Mouse (Mus musculus) layer of hippocampus, adult 2 months (tissue): ENCODE measurements at regions not wholly inside any gene's neighbourhood (a gene's known extent, or its start where the extent isn't known, plus 50 kb on each side); places are given as distances from the start of the nearest gene placed in this dataset.
A peak's percentile ranks its signal among the peaks of the same experiment; 100 is the strongest.

Experiments used
- DNase-seq, 2 experiments: peaks; one replicate each; pipeline ENCODE4 v3.0.0; 2022; ENCODE audit warnings: low spot score in 2 of 2
- H3K27ac ChIP-seq: fragments of 200-600 bp; 2 replicates; pipeline ENCODE4 v1.8.1; 2022
- H3K4me3 ChIP-seq: fragments of 200-600 bp; 2 replicates; pipeline ENCODE4 v1.8.1; 2022; ENCODE audit warnings: mild to moderate bottlenecking
- CTCF ChIP-seq: fragments of 200-600 bp; conservative IDR thresholded peaks from 2 replicates; pipeline ENCODE4 v1.8.1; 2022; ENCODE audit warnings: antibody characterized with exemption, mild to moderate bottlenecking, moderate library complexity

DNA sequence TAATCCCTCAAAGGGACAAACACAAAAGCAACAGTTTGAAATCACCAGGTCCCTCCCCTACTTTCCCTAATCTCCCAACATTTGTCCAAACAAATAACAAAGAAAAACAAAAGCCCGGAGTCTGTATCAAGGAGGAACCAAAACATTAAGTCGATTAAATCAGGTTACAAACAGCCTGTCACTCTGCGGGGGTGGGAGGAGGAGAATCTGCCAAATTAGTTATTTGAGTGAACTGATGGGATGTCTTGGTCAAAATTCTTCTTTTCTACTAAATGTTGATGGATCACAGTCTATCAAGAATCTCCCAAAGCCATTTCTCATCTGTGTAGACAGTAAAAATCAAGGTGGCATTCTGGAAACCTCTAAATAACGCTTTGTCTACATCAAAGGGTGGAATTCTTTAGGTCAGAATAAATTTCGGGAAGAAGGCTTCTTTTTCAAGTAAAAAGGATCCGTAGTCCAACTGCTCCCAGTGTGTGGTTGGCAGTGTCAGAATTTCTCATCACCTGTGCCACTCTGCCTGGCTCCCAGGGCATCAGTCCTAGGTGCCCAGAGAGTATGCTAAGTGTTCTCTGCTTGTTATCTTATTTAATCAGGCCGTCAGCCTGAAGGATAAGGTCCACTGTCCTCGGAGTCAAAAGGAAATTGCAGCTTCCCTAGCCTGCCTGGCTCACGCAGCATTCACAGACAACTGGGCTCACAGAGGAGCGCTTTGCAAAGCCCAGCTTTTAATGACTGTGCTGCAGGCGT, 216.1 kb downstream of the Gm19935 start:
- DNase-seq = no peak
- TF ChIP-seq CTCF = no peak
- no peak overlapping the region for H3K4me3 ChIP-seq
- no peak overlapping the region for H3K27ac ChIP-seq

DNA sequence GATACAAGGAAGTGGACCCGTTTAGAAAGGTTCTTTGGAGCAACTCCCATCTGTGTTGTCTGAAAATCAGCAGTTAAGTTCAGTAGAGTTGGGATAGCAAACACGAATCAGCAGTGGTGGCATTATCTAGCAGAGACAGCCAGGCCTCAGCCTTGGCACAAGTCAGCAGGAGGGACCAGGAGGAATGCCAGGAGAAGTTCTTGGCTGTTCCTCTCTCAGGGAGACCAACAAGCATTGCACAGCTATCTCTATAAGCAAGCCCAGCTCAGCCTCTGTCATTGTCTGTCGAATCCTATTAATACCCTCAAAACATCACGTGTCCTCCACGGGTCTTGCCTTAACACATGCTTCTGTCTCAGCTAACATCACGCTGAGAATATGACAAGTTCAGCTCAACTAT, 219.8 kb downstream of the Gm19935 start:
- Histone ChIP-seq H3K4me3 (no peak overlapping the region), H3K27ac (no peak overlapping the region)
- TF ChIP-seq CTCF = no peak
- no peak for DNase-seq

- Histone ChIP-seq H3K4me3 (no peak overlapping the region), H3K27ac (no peak overlapping the region)
- no peak for DNase-seq
- no peak for TF ChIP-seq CTCF
These were observed 231.3 kb upstream of the Tox3 start for GRCm38 (mm10) chr8:90579426-90579825.

DNA sequence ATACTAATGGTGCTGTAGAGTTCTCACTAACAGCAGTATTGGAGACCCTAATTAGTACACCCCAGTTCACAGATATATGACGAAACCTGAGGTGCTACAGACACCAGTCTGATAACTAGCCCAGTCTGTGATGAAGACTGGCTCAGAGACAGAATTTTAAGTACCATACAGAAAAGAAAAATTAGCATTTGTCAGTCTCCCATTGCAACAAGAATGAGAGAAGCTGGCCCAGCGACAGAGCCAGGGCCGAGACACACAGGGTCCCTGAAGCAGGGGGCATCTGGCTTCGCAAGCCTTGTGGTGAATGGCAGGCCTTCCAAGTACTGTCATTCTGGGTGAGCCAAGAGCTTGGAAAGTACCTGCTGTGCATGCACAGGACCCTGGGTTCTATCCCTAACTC, 228.8 kb upstream of the Tox3 start:
- Histone ChIP-seq H3K4me3 (no peak overlapping the region), H3K27ac (no peak overlapping the region)
- no peak for TF ChIP-seq CTCF
- no peak for DNase-seq

DNA sequence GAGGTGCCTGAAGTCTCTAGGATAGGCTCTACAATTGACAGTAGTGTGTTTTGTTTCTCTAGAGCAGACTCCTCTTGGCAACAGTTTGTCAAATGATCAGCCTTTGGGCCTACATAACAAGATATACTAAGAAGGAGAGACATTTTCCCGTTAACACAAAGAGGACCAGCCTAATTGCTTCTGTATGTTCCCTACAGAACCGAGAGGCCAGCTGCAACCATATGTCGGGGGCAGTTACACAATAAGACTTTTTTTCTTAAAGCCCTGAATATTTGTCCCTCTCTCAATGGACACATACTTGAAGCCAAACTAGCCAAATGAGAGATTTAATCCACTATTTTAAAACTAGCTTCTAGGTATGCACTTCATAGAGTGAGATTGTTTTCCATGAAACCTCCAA, 226.5 kb upstream of the Tox3 start:
- no peak for DNase-seq
- no peak for TF ChIP-seq CTCF
- Histone ChIP-seq H3K4me3 (no peak overlapping the region), H3K27ac (no peak overlapping the region)

DNA sequence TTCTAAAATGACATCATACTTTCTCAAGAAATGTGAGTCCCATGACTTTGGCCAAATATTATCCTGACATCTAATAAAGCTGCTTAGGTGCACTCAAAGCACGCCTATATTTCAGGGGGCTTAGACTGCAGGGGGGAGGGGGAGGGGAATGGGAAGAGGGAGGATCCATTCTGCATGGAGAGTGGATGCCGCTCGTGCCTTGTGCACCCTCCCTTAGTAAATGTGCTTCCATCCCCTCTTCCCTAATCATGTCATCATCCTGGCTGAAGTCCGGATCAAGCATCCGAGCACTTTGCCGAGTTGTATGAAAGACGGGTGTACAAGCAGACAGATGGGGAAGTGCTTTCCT, 207.9 kb upstream of the Tox3 start:
- TF ChIP-seq CTCF = no peak
- H3K27ac ChIP-seq = no peak overlapping the region
- no peak for DNase-seq
- no peak overlapping the region for H3K4me3 ChIP-seq

- Histone ChIP-seq H3K4me3 (no peak overlapping the region), H3K27ac (no peak overlapping the region)
- no peak for DNase-seq
- TF ChIP-seq CTCF = no peak
These were observed 207.4 kb upstream of the Tox3 start for GRCm38 (mm10) chr8:90555415-90556078.

DNA sequence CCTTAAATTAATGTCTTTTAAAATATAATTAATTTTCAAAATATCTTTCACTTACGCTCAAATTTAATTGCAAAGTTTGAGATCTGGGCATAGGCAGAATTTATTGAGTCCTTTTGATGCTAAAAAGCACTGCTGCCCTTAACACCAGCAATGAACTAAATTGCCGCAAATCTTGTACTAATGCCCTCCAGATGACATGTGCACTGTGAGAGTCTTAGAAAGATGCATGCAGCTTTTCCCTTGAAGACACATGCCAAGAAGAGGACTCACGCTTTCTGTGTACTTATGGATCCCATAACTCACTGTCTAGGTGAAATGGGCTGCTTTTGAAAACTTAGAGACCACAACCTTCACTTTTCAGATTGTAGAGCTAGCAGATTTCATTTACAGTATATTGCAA, 199.1 kb upstream of the Tox3 start:
- no peak for TF ChIP-seq CTCF

DNA sequence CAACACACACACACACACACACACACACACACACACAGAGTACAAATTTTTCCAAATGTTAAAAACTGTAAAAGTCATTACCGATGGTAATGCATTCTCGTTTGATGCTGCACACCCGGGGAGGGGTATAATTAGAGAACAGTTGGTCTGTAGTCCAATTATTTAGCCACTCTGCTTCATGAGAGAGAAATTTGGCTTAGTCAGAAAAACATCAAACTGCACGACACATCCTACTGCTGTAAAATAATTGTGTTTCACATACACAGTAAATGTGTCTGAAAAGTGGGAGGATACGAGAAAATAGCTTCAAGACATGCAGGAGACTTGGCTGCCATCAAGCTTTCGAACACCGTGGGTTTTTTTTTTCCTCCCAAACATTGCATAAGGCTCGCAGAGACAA, 194.5 kb upstream of the Tox3 start:
- Histone ChIP-seq H3K27ac (0 out of 2 replicates have a peak overlapping the region, but pooled peaks have one; percentile 23), H3K4me3 (no peak overlapping the region)
- peak; percentile 16 to 41 for DNase-seq
- no peak for TF ChIP-seq CTCF

More for the DNA sequence above, 199.1 kb upstream of the Tox3 start:
- Histone ChIP-seq H3K4me3 (no peak overlapping the region), H3K27ac (no peak overlapping the region)
- no peak for DNase-seq

DNA sequence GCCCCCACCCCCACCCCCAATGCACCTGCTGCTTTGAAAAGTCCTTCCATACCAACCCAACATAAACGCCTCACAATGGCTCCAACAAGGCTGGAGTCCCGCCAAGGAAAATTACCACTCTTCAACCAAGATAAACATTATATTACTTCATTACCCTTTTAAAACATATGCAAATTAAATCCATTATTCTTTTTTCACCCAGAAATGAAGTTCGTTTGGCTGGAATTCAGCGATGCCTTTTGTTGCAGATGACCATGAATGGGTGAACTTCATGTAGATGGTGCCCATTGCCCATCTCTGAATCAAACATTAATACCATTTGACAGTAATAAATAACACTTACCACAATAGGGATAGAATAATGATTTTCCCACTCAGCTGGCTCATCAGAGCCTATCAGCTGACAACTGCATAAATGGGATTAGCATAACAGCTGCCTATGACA, 188.1 kb upstream of the Tox3 start:
- H3K27ac ChIP-seq = no peak overlapping the region
- no peak overlapping the region for H3K4me3 ChIP-seq
- TF ChIP-seq CTCF = no peak
- DNase-seq = no peak

- H3K27ac ChIP-seq = 0 out of 2 replicates have a peak overlapping the region, but pooled peaks have one; percentile 25
- no peak for DNase-seq
- H3K4me3 ChIP-seq = no peak overlapping the region
- TF ChIP-seq CTCF = no peak
These were observed 187.5 kb upstream of the Tox3 start for GRCm38 (mm10) chr8:90535515-90536156.

DNA sequence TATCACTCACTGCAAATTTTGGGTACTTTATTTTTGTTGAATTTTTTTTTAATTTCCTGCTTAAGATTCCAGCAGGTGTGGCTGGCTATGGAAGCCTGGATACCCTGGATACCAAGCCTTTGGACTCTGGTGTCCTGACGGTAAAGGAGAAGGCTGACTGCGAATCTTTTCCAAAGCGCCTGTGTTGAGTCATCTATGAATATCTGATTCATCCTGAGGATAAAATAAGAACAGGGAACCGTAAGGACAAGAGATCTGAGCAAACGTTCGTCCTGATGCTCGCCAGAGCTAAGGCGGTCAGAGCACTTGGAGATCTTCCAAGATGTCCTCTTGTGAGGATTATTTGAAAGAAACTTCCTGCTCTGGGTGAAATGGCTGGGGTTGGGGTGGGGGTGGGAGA, 173.2 kb upstream of the Tox3 start:
- Histone ChIP-seq H3K4me3 (no peak overlapping the region), H3K27ac (no peak overlapping the region)
- TF ChIP-seq CTCF = no peak
- DNase-seq = no peak

DNA sequence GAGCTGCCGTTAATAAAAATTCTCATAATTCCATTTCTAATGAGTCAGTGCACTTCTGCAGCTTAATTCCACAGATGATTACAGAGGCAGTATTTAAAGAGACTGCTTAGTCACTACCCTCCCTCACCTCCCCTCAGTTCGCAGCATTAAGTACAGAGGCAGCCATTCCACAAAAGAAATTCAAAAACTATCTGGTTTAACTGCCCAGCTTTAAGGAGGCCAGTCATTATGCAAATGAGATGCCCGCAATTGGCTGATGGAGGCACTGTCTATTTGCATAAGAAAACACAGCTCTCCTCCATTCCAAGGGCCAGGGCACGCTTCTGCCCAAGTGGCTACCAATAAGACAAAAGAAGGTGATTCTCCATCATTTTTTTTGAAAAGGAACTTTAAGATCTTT, 172.0 kb upstream of the Tox3 start:
- DNase-seq = no peak
- no peak overlapping the region for H3K4me3 ChIP-seq
- H3K27ac ChIP-seq = no peak overlapping the region
- no peak for TF ChIP-seq CTCF

DNA sequence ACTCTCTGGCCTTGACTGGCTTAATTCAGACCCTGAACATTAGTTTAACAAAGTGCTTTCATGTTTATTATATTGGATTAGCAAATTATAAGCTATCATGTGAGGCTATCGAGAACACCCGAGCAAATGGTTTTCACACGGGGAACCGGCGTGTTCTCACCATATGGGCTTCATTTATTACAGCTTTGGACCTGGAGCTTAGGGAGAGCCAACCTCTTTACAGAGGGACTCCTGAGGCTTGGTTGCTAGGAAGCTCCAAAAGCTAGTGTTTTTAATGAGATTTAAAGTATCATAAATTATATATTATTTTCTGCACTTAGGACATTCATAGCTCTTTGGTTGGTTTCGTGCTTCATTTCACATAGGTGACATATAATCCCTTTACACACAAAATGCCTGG, 171.4 kb upstream of the Tox3 start:
- no peak for TF ChIP-seq CTCF
- no peak overlapping the region for H3K27ac ChIP-seq
- no peak overlapping the region for H3K4me3 ChIP-seq
- no peak for DNase-seq
